Mouse (Mus musculus): ENCODE results near the gene Alyref2. TPM values are rescaled to one million over a fixed set of nuclear protein-coding genes. Genes with fewer than 3 reads are reported as not detected.
A peak's percentile ranks its signal among the peaks of the same experiment; 100 is the strongest.
"Not testable (repeated sequence)": the region's sequence is repeated elsewhere in the genome, so short reads cannot be mapped to it uniquely, and the experiment has no call there.

Gene Alyref2
- total RNA-seq (2021): 1 to 10 TPM; 1.6 to 2.6 TPM
- long read RNA-seq, experiment 1, partial matches to known transcripts: 0 of 1 reads
- long read RNA-seq, experiment 1, other reads (novel, unspliced or antisense): 0 of 1 reads
- long read RNA-seq, experiment 2, partial matches to known transcripts: 0 of 1 reads
- long read RNA-seq, experiment 2, other reads (novel, unspliced or antisense): 0 of 1 reads

- peak; percentile 95 to 96 for DNase-seq
Measured at GRCm38 (mm10) chr1:171503250-171503591, at the start of gene Alyref2. TSS of gene Alyref2 (plus strand) at chr1:171503478.

- DNase-seq: no peak
Measured at GRCm38 (mm10) chr1:171454926-171455325, 48.4 kb upstream of the Alyref2 start.

- no peak for DNase-seq
Measured at GRCm38 (mm10) chr1:171457568-171457967, 45.7 kb upstream of the Alyref2 start.

GRCm38 (mm10) chr1:171459791-171460190 is 43.5 kb upstream of the Alyref2 start:
- DNase-seq: no peak

GRCm38 (mm10) chr1:171460551-171461503 is 42.5 kb upstream of the Alyref2 start:
- DNase-seq: no peak

- DNase-seq: no peak
Measured at GRCm38 (mm10) chr1:171463133-171463532, 40.1 kb upstream of the Alyref2 start.

- DNase-seq: no peak
Measured at GRCm38 (mm10) chr1:171465749-171466412, 37.4 kb upstream of the Alyref2 start.

GRCm38 (mm10) chr1:171466565-171466964 is 36.7 kb upstream of the Alyref2 start:
- peak in 1 of 2 experiments; percentile 43 for DNase-seq

GRCm38 (mm10) chr1:171469678-171470077 is 33.6 kb upstream of the Alyref2 start:
- DNase-seq: no peak

- DNase-seq: peak; percentile 40 to 75
Measured at GRCm38 (mm10) chr1:171470371-171470871, 32.9 kb upstream of the Alyref2 start.

- DNase-seq: no peak
Measured at GRCm38 (mm10) chr1:171470896-171471295, 32.4 kb upstream of the Alyref2 start.

- no peak for DNase-seq
Measured at GRCm38 (mm10) chr1:171471452-171471851, 31.8 kb upstream of the Alyref2 start.

- not testable (repeated sequence) for DNase-seq
Measured at GRCm38 (mm10) chr1:171471941-171472340, 31.3 kb upstream of the Alyref2 start.

- no peak for DNase-seq
Measured at GRCm38 (mm10) chr1:171473506-171473905, 29.8 kb upstream of the Alyref2 start.

- DNase-seq: no peak
Measured at GRCm38 (mm10) chr1:171473920-171474640, 29.2 kb upstream of the Alyref2 start.

- DNase-seq: no peak
Measured at GRCm38 (mm10) chr1:171477123-171477522, 26.2 kb upstream of the Alyref2 start.

- no peak for DNase-seq
Measured at GRCm38 (mm10) chr1:171477758-171478545, 25.3 kb upstream of the Alyref2 start.

- DNase-seq: peak; percentile 63 to 86
Measured at GRCm38 (mm10) chr1:171478968-171479367, 24.3 kb upstream of the Alyref2 start.

GRCm38 (mm10) chr1:171494241-171494640 is 9.0 kb upstream of the Alyref2 start:
- DNase-seq: no peak

GRCm38 (mm10) chr1:171495371-171495770 is 7.9 kb upstream of the Alyref2 start:
- DNase-seq: no peak

GRCm38 (mm10) chr1:171499856-171500255 is 3.4 kb upstream of the Alyref2 start:
- no peak for DNase-seq
